Mouse (Mus musculus) layer of hippocampus, adult 11-12 months (tissue): Measurements from ENCODE around the gene Bmp4.

ENCODE experiments used
- DNase-seq: peaks from one replicate; pipeline ENCODE4 v3.0.0; 2022; ENCODE audit warnings: low spot score

Bmp4 gene

DNA sequence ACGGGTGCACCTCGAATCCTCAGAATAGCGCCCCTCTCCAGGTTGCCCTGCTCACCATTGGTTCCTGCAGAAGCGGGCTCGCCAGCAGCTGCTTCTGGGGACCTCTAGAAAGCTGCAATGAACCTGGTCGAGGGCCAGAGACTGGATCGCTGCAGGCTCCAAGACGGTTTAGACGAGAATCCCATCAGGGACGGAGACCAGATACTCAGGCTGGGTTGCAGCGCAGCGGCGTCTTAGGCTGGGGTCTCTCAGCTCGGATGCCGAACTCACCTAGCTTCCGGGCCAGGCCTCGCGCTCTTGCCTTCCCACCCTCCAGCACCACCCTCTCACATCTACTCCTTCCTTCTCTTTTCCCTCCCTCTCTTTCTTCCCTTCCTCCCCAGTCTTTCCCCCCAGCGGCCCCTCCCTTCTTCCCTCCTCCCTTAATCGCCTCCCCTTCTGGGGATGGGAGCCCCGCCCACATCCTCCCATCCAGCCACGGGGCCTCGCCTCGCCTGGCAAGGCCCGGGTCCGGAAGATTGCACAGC is at the start of gene Bmp4:
Gene Bmp4 (minus strand): TSS at position 421 of the 527 bp plus-strand sequence.
- no peak for DNase-seq

DNA sequence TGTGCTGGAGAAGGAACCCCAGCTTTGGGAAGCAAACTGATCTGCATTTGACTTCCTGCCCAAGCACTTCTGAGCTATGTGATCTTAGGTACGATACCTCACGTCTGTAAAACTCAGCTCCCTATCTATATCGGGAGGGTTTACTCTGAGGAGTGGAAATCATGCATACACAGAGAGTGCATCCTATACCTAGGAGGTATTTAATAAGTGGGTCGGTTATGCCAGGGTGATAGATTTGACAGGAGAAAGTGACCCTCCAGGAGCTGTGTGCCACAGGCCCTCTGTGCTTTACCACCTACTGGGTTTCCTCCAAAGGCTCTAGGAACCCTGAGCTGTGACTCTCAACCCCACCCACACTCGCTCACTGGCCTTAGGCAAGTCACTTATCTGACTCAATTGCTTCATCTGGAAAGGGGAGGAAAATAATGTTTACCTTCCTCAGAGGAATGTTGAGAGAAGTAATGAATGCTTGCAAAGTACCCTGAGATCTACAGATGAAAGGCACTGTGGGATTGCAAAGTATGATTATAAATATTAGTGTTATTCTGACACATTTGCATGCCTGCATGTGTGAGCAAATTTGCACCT is 49.1 kb upstream of the Bmp4 start:
- no peak for DNase-seq

DNA sequence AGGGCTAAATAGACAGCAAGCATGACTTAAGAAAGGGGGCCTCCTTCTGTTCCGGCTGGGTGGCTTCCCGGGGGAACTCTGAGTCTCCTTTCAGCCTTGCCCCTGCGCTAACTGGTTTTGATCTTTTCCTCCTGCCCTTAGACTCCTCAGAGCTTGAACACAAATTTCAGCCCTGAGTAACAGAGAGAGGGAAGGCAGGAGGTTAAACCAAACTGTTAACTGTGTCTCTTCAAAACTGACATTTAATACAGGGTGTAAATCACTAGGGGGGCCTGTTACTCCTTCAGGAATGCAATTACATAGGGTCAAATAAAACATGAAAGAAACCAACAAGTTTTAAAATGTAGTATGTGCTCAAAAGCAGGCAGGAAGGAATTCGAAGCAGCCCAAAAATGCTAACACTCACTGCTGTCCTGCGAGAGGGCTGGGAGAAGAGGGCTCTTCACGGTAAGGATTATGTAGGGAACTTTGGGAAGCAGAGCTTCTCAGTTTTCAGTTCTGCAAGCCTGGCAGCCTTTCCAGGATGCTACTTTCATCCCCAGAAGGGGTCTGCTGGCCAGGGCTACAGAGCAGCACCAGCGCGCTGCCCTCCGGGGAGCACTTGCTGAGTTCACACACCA is 46.1 kb upstream of the Bmp4 start:
- DNase-seq = no peak

DNA sequence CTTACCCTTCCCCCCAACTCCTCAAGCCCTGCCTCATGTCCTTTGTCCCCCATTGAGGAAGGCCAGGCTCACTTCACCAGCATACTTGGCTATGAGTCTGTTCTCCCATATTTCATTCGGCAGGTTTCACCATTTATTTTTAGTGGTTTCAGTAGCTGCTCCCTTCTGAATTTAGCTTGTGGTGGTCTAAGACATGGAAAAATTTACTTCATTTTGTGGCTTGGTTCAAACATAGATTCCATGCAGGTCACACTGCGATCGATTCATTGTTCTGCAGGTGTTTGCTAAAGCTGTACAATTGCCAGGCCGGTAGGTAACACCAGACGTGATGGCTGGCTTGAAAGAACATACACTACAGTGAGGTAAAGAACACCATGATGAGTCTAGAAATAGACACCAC is 39.8 kb upstream of the Bmp4 start:
- no peak for DNase-seq

DNA sequence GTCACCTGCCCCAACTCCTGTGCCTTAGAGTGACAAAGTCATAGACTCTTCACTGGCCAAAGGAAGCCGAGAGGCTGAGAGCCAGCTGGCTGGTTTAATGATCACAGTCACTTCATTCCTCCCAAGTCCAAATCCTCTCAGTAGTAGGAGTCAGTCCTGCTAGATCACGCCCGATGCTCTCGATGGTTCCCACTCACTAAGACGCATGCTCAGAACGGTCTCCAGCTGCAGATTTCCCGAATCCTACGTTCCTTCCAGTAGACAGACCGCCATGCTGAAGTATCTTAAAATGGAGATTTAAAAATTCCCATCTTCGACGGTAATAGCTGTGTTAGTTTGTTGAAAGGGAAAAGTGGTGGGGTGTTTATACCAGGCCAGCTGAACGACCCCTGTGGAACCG is 36.8 kb upstream of the Bmp4 start:
- DNase-seq = no peak

DNA sequence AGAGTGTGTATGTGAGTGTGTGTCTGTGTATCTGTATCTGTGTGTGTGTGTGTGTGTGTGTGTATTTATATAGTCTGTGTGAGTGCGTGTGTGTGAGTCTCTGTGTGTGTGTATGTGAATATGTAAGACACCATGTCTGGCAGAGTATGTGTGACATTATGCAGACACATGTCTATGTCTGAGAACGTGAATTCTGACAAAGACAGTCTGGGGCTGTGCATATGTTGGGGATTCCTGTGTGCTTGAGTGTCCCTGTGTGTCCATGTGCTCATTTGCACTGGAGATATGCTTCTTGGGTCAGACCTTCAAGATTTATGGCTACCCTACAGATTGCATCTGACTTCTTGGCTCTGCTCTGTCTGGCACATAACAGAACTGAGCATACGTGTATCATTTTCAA is 31.4 kb upstream of the Bmp4 start:
- no peak for DNase-seq

DNA sequence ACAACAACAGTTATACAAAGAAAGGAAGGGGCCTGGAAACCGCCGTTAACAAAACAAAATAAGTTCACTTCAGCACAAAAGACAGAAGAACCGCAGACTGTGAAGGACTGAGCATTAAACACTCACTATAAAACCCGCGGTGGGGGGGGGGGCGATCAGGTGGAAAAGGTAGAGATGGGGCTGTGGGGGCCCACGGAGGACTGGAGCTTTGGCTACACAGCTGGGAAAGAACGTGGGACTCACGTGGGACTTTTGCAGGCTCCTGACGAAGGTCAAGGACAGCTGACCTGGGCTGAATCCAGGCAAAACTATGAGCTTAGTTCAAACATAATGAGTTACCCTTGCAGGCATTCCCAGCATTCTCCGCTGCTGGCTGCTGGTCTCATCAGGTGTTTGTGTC is 28.8 kb upstream of the Bmp4 start:
- no peak for DNase-seq

- no peak for DNase-seq
Observed at GRCm38 (mm10) chr14:46418371-46419097, 28.1 kb upstream of the Bmp4 start.

DNA sequence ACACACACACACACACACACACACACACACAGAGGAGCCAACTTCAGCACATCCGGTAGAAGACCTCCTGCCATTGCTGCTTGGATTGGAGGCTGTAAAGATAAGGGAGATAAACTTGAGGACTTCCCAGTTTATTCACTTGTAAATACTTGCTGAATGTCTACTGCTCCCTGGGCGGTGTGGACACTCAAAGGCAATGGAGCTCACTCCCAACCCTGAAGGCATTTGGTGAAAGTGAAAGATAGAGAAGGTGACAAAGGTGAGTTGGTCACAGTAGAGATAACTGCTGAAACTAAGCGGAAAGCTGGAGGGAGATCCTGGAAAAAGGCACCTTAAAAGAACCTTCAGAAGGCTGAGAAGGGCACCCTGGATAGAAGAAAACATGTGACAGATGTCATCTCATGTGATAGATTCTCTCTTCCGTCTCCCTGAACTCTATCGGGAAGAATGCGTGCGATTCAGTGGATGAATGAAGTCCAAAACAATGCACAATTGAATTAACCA is 22.1 kb upstream of the Bmp4 start:
- DNase-seq = no peak

GRCm38 (mm10) chr14:46410557-46411120 is 20.2 kb upstream of the Bmp4 start:
- no peak for DNase-seq

DNA sequence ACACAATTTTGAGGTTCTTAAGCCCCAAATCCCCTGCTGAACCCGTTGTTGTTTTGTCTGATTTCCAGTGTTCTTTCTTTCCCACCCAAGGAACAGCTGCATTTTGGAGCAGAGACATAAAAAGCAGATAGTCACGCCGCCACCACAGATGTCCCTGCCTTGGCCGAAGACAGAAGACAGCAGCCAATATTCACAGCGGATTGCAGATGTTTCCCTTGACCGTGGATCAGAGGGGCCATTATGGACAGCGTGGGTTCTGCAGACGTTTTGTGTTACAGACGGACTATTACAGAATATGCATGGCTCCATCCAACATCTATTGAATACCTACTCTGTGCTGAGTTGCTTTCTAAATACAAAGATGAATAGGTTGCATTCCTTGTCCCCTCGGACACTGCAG is 18.5 kb upstream of the Bmp4 start:
- peak; percentile 35 for DNase-seq

DNA sequence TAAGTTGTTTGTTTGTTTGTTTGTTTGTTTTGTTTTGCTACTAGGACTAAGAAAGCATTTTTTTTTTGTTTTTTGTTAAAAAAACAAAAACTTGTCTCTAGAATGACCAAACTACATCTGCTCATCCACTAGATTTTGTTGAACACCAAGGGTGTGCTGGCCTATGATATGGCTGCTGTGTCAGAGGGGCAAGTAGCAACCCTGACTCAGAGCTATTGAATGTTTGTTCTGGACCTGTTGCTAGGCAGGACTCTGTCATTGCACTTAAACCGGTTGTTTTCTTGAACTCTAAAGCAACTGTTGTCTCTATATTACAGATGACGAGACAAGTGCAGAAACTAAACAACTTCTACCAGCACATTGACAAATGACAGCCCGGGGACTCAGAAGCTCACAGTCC is 17.9 kb upstream of the Bmp4 start:
- DNase-seq = no peak

GRCm38 (mm10) chr14:46399925-46400324 is 9.5 kb upstream of the Bmp4 start:
- no peak for DNase-seq

DNA sequence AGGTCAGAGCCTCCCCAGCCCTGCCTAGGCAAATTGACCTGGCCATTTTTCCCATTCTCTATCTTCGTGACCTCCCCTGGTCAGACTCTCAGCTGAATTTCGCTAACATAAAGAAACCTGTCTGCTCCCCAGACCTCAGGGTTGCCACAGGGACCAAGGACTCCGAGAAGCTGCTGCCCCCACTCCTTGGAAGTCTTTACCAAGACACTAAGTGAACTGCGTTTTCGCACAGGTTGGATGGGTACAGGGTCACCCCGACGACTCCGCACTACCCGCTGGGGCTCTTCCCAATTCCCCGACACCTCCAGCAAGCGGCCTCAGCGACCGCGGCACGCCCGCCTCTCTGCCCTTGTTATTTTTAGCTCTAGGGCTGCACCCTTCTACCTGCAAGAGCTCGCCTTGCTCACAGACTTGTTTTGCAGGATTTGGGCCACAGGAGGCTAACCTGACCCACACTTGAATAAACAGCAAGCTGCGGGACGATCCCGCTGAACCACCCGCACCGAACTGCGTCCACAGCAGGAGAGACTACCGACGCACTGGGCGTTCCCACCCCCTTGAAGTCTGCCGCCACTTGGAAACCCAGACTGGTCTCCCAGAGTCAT is 7.7 kb upstream of the Bmp4 start:
- DNase-seq = no peak

DNA sequence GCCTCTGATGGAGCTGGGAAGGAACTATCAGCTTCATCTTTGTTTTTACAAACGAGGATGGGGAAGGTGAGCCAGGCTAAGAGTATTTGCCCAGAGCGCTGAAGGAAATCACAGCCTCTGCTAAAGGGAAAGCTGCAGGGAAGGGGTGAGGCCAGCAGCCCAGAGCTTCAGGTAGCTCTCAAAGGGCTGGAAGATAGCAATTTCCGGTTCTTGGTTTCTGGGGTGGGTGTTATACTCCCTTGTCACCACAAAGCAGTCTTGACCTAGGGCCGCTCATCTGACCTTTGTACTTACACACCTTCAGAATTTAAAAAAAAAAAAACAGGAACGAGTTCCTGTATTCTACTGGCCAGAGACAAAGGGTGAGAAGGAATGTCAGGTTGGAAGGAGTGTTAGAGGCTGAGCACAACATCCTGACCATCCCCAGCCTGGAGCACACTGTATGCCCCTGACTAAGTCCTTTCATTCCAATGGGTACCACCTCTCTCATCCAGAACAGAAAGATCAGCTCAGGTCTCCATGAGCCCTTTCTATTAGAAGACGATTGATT is 1.2 kb upstream of the Bmp4 start:
- no peak for DNase-seq

DNA sequence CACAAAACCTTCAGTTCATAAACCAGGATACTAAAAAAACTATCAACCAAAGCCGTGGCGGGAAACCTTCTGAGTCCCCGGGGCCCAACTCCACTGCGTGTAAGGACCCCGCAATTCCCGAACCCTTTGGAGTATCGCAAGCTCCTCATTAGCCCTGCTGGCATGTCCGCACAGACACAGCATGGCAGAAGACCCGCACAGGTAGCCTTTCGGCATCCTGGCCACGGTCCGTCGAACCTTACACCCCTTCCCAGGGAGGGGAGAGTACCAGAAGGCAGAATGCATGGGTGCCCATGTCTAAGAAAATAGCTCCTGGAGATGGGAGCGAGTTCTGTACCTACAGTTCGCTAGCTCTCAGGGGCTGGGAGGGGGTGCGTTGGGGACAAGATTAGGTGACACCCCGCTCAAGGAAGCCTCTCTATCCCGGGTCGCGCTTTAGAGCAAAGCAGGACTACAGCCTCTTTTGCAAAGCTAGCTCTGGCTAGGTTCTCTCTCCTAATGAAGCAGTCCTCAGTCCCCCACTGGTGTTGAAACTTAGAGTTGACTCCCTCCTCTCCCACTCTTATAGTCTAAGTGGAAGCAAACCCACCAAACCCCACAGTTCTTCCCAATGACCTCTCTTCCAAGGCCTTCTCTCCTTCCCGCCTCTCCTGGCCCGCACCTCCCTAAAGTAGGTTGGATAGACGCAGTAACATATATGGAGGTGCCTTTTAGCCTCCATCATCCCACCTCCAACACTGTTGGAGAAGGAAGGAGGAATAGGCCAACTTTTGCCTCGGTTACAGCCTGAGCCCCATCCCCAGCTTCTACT is 826 bp downstream of the Bmp4 start:
- DNase-seq = no peak

GRCm38 (mm10) chr14:46388636-46389035 is 1.8 kb downstream of the Bmp4 start:
- DNase-seq = no peak

- no peak for DNase-seq
Observed at GRCm38 (mm10) chr14:46387821-46388481, 2.5 kb downstream of the Bmp4 start.

DNA sequence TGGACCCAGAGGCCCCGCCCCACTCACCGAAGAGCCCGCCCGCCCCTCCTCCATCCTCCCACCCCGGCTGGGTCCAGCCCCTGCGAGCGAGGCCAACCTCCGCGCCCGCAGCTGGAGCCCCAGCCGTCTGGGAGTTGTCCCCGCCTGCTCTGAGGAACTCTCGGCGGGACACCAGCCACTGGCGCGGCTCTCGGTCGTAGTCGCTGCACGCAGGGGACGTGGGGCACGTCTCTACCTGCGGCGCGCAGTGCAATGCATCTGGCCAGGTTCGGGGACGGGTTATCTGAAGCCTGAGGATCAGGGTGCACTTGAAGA is 3.2 kb downstream of the Bmp4 start:
- peak; percentile 12 for DNase-seq

- DNase-seq = no peak
Observed at GRCm38 (mm10) chr14:46386478-46387356, 3.8 kb downstream of the Bmp4 start.
